Mouse (Mus musculus): ENCODE data around the gene Adk.

DNA sequence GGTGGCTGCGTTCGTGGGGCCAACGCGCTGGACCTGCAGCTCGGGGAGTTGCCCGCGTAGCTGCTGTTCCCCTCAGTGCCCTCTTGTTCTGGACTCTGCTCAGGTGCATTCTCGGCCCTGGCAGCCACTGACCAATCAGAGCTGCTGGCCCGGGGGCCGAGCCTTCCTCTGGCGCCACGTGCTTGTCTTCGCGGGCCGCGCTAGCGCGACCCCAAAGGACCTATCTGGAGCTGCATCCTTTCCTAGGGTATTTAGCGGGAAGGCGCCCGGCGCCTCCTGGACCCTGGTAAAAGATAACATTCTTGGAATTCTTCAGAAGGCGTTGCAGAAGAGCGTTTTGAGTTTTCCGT, 382 bp downstream of the Adk start:
- TF ChIP-seq GATA1 (IDR thresholded peaks at IDR 0.05; ENCODE audit: low read length) (no peak), TAL1 (IDR thresholded peaks at IDR 0.05; ENCODE audit: low read length) (no peak)

Data from erythroblast, embryonic 14.5 days (primary cell).